Mouse (Mus musculus) liver, embryonic 15.5 days (tissue): ENCODE measurements at regions not wholly inside any gene's neighbourhood (a gene's known extent, or its start where the extent isn't known, plus 50 kb on each side); places are given as distances from the start of the nearest gene placed in this dataset.

ENCODE experiments used
- ATAC-seq: fragments of 200-750 bp; cut with Nextera tagmentation; 2 replicates; pipeline ENCODE4 v1.8.0; 2017; ENCODE audit warnings: moderate number of reproducible peaks, mild to moderate bottlenecking, moderate library complexity; ENCODE audit not compliant: insufficient read depth
- H3K27ac ChIP-seq: fragments of 300-500 bp; sonication (generic); replicated peaks from 2 replicates; pipeline ENCODE4 v1.5.1; 2015; ENCODE audit warnings: mild to moderate bottlenecking, inconsistent platforms
- H3K27me3 ChIP-seq: fragments of 300-500 bp; sonication (generic); 2 replicates; pipeline ENCODE4 v1.6.1; 2015; ENCODE audit warnings: mild to moderate bottlenecking, inconsistent platforms
- H3K36me3 ChIP-seq: fragments of 300-500 bp; sonication (generic); replicated peaks from 2 replicates; pipeline ENCODE4 v1.6.1; 2015; ENCODE audit warnings: moderate library complexity, mild to moderate bottlenecking, inconsistent platforms
- H3K4me1 ChIP-seq: fragments of 300-500 bp; sonication (generic); replicated peaks from 2 replicates; pipeline ENCODE4 v1.6.1; 2015; ENCODE audit warnings: inconsistent platforms
- H3K4me2 ChIP-seq: fragments of 300-500 bp; sonication (generic); 2 replicates; pipeline ENCODE4 v1.6.1; 2015; ENCODE audit warnings: moderate library complexity, mild to moderate bottlenecking, inconsistent platforms
- H3K4me3 ChIP-seq: fragments of 300-500 bp; sonication (generic); replicated peaks from 2 replicates; pipeline ENCODE4 v1.5.1; 2015; ENCODE audit warnings: mild to moderate bottlenecking, inconsistent platforms
- H3K9ac ChIP-seq: fragments of 300-500 bp; sonication (generic); 2 replicates; pipeline ENCODE4 v1.6.1; 2015; ENCODE audit warnings: moderate library complexity, mild to moderate bottlenecking, inconsistent platforms
- H3K9me3 ChIP-seq: fragments of 300-500 bp; sonication (generic); replicated peaks from 2 replicates; pipeline ENCODE4 v1.6.1; 2016; ENCODE audit warnings: inconsistent platforms
- WGBS: fragments of 180-500 bp; shearing (Covaris S2); methylation state at CpG from one replicate; pipeline ENCODE4 v1.1.7; 2015; ENCODE audit warnings: mixed read lengths; ENCODE audit not compliant: insufficient replicate concordance; 5-methylcytosine and 5-hydroxymethylcytosine counted together

DNA sequence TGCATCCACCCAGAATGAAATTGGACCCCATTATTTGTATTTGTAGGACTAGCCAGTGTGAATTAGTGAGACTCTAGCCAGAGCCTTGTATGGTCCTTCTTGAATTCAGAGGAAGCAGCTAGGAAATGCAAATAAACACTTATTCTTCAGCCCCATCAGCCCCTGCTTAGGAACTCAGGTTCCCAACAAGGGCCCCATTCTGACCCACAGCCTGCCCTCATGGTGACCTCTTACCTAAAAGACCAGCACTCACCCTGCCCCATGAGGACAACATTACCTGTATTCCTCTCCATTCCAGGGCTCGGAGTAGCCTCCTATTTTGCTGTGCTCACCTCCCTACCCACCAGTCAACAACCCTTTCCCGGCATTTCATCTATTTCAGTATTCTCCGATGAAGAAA is 283.6 kb upstream of the Noct start:
- Histone ChIP-seq H3K4me3 (no peak overlapping the region), H3K27ac (no peak overlapping the region), H3K36me3 (no peaks in the 10 kb centered on the region), H3K9ac (no peak overlapping the region), H3K4me2 (no peak overlapping the region), H3K27me3 (no peaks in the 10 kb centered on the region), H3K9me3 (no peaks in the 10 kb centered on the region), H3K4me1 (no peaks in the 10 kb centered on the region)
- 54% methylated on average over 3 of the region's 3 CpGs for WGBS
- ATAC-seq = no peak

DNA sequence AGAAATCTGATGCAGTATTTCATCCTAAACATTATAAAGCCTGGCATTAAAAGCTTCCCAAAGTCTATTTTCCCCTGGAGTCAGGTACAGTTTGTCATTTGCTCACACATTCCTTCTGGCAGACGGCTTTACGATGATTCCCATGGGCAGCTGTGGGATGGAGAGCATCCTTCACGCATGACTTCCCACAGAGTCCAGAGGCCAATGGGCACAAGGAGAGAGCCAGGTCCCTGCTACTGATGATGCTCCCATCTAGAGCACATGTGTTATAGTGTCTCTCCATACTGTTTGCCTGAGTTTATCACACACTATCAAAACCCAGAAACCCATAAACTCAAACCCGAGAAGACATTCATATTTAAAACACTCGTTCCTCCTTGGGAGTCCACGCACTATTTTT is 270.8 kb upstream of the Noct start:
- no peaks in the 10 kb centered on the region for H3K36me3 ChIP-seq
- no peaks in the 10 kb centered on the region for H3K9me3 ChIP-seq
- no peak overlapping the region for H3K4me2 ChIP-seq
- 77% methylated on average over 6 of the region's 6 CpGs for WGBS
- H3K9ac ChIP-seq = no peak overlapping the region
- H3K4me1 ChIP-seq = no peaks in the 10 kb centered on the region
- H3K4me3 ChIP-seq = no peak overlapping the region
- ATAC-seq = no peak
- H3K27me3 ChIP-seq = no peaks in the 10 kb centered on the region
- no peak overlapping the region for H3K27ac ChIP-seq

DNA sequence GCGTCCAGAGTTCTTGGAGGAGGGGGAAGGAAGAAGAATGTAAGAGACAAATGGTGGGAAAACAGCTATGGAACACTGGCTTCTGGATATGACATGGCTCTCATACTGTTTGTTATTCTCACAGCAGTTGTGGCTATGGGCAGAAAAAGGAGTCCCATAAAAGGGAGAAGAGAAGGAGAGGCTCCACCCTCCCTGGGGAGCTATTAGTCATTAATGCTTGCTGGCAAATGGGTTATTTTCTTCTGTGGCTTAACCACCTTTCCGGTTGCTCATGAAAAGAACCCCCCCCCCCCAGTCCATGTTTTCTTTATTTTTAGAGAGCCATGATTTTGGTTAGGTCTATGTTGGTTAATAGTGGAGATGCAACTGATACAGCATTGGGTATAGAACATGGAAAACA is 253.9 kb upstream of the Noct start:
- Histone ChIP-seq H3K4me3 (no peak overlapping the region), H3K4me1 (no peaks in the 10 kb centered on the region), H3K27me3 (no peaks in the 10 kb centered on the region), H3K4me2 (no peak overlapping the region), H3K36me3 (no peaks in the 10 kb centered on the region), H3K27ac (no peak overlapping the region), H3K9me3 (no peaks in the 10 kb centered on the region), H3K9ac (no peak overlapping the region)
- no peak for ATAC-seq
- WGBS = 55% methylated on average over 2 of the region's 2 CpGs

DNA sequence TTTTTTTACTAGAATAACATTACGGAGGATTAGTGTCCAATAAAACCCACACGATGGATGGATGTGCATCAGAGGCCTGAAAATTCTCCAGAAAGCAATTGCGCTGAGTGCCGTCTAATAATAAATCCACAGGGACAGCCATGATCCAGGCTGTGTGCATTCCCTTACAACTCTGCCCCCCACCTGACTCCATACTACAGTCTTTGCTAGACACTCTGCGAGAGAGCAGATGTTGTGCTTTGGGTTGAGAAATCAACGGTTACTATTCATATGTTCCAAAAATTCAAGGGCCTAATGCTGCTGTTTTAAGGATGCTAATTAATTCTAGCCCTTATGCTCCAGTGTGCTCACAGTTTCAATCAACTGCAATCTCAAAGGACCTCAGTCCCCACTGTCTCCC is 251.2 kb upstream of the Noct start:
- Histone ChIP-seq H3K9me3 (no peaks in the 10 kb centered on the region), H3K4me1 (no peaks in the 10 kb centered on the region), H3K9ac (no peak overlapping the region), H3K27me3 (no peaks in the 10 kb centered on the region), H3K4me3 (no peak overlapping the region), H3K27ac (no peak overlapping the region), H3K4me2 (no peak overlapping the region), H3K36me3 (no peaks in the 10 kb centered on the region)
- ATAC-seq = no peak
- 78% methylated on average over 6 of the region's 6 CpGs for WGBS

DNA sequence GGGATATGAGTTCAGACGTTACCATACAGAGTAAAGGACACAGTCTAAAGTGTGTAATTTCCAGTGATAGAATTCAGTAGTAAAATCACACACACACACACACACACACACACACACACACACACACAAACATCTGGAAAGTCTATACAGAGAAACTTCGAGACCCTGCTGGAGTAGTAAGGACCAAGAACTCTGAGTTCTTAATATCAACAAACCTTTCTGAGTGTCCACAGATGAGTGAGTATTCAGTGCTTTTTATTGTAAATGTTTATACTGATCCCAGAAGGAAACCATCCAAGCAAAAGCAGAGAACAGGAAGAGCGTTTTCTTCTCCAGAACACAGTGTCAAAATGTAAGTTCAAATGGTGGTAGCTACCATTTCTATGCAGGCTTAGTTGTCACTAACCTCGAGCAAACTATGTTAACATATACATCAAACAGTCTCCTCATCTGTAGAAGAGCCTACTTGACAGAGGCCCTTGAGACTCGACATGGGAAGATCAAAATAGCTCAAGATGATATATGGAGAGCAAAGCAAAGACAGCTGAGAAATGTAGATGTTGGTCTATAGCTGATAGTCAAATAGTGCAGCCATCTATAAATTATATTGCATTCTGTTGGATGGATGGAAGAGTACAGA is 248.0 kb upstream of the Noct start:
- Histone ChIP-seq H3K27me3 (no peaks in the 10 kb centered on the region), H3K4me3 (no peak overlapping the region), H3K4me2 (no peak overlapping the region), H3K9me3 (no peaks in the 10 kb centered on the region), H3K9ac (no peak overlapping the region), H3K36me3 (no peaks in the 10 kb centered on the region), H3K27ac (no peak overlapping the region), H3K4me1 (no peaks in the 10 kb centered on the region)
- 53% methylated on average over 5 of the region's 5 CpGs for WGBS
- no peak for ATAC-seq

DNA sequence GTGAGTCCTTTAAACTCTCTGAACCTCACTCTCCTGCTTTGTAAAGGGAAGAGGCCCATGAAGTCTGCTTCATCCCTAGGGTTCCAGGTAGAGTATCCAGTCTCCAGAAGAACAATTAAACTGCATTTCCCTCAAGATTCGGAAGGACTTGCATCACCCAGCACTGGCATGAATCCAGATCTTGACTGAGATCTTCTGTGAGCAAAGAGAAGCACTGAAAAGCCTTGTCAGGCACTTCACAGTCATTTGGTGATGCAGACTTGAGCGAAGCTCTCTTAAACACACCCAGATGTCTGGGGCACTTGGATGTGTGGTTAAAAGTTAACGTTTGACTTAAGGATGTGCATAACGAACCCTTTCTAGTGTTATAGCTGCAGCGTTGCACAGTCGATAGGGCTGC is 247.4 kb upstream of the Noct start:
- WGBS = 63% methylated on average over 6 of the region's 6 CpGs
- ATAC-seq = no peak
- Histone ChIP-seq H3K27ac (no peak overlapping the region), H3K9ac (no peak overlapping the region), H3K4me2 (no peak overlapping the region), H3K27me3 (no peaks in the 10 kb centered on the region), H3K36me3 (no peaks in the 10 kb centered on the region), H3K9me3 (no peaks in the 10 kb centered on the region), H3K4me3 (no peak overlapping the region), H3K4me1 (no peaks in the 10 kb centered on the region)

DNA sequence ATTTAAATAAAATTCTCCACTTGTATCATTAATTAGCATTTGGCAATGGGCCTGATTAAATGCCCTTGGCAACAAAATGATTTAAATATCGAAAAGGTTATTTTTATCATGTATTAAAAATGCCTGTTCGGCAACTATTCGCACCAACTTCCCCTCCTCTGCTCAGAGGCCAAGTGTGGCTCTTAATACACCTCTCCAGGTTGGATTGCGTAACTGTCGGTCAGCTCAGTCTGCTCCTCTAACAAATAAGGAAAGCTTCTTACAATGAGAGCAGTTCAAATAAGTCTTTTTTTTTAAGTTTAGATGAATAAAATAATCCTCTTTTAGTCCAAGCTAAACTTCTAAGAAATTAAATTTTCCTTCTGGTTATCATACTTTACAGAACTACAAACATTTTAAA is 245.6 kb upstream of the Noct start:
- 66% methylated on average over 5 of the region's 5 CpGs for WGBS
- no peak overlapping the region for H3K4me2 ChIP-seq
- no peaks in the 10 kb centered on the region for H3K27me3 ChIP-seq
- H3K36me3 ChIP-seq = no peaks in the 10 kb centered on the region
- no peak overlapping the region for H3K4me3 ChIP-seq
- ATAC-seq = no peak
- no peak overlapping the region for H3K9ac ChIP-seq
- H3K9me3 ChIP-seq = no peaks in the 10 kb centered on the region
- no peak overlapping the region for H3K27ac ChIP-seq
- H3K4me1 ChIP-seq = no peaks in the 10 kb centered on the region

DNA sequence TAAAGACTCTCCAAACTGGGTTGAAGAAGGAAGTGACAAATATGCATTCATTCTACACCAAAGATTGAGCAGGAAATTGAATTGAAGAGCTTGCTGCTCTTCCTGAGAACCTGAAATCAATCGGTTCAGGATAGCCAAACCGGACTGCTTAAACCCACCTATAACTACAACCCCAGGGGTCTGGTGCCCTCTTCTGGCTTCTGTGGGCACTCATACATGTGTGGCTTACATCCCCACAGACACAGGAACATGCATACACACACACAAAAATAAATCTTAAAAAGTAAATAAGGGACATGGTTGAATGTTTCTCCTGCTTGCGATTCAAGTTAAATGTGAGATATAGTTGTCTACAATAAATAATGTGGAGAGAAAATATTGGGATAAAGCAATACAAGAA is 244.7 kb upstream of the Noct start:
- no peaks in the 10 kb centered on the region for H3K9me3 ChIP-seq
- H3K27ac ChIP-seq = no peak overlapping the region
- H3K4me3 ChIP-seq = no peak overlapping the region
- ATAC-seq = no peak
- 55% methylated on average over 3 of the region's 3 CpGs for WGBS
- no peak overlapping the region for H3K9ac ChIP-seq
- no peaks in the 10 kb centered on the region for H3K27me3 ChIP-seq
- no peaks in the 10 kb centered on the region for H3K36me3 ChIP-seq
- H3K4me1 ChIP-seq = no peaks in the 10 kb centered on the region
- no peak overlapping the region for H3K4me2 ChIP-seq

DNA sequence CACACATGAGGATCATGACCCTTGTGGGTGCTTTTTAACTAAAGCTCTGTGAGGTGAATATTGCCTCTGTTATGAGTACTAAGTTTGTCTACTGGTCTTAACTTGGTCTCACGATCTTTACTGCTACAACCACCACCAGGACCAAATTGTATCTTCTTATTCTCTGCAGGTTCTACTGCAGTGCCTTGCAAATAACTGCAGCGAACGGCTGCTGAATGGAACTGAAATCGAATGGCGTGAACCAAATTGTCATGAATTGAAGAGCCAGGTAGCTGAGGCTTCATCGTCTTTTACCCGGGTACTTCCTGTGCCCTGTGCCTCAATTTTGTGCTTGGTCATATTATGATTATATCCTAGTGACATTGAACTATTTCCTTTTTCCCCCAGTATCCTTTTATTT is 242.5 kb upstream of the Noct start:
- Histone ChIP-seq H3K4me2 (no peak overlapping the region), H3K9me3 (no peaks in the 10 kb centered on the region), H3K27me3 (no peaks in the 10 kb centered on the region), H3K36me3 (no peaks in the 10 kb centered on the region), H3K27ac (no peak overlapping the region), H3K4me1 (no peaks in the 10 kb centered on the region), H3K4me3 (no peak overlapping the region), H3K9ac (no peak overlapping the region)
- no peak for ATAC-seq
- WGBS = 70% methylated on average over 7 of the region's 7 CpGs

DNA sequence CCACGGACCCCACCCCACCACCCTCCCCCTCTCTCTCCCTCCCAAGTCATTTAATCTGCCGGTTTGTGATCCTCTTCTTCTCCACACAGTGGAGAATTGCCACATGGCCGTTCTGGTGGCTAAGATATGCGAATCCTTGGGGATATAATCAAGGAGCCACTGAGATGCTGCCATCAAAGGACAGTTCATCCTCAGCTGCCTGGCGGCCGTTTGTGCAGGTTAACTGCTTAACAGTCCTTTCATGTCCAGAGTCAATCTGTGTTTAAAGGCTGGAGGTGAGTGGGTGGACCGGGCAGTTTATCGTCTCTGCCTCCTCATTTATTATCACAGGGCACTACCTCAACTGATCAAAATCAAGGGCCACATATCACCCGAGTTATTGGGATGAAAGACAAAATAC is 241.6 kb upstream of the Noct start:
- WGBS = 37% methylated on average over 9 of the region's 9 CpGs
- H3K27me3 ChIP-seq = no peaks in the 10 kb centered on the region
- H3K36me3 ChIP-seq = no peaks in the 10 kb centered on the region
- ATAC-seq = no peak
- no peak overlapping the region for H3K4me3 ChIP-seq
- no peaks in the 10 kb centered on the region for H3K4me1 ChIP-seq
- H3K9me3 ChIP-seq = no peaks in the 10 kb centered on the region
- no peak overlapping the region for H3K9ac ChIP-seq
- no peak overlapping the region for H3K27ac ChIP-seq
- H3K4me2 ChIP-seq = no peak overlapping the region

DNA sequence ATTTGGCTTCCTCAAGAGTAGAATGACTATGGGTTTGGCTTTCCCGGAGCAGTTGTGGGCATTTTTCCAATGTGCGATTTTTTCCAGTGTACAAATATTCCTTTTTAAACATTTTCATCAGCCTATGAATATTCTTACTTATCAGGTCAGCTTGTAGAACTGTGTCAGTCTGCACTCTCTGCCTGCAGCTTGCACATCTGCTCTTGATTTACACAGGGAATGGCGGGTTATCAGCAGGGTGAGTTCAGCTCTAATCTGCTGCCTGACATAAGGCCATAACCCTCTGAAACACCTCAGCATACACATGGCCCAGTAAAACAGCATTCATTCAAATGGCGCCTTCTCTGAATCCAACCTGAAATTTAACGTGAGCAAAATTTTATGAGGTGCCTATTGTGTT is 241.1 kb upstream of the Noct start:
- no peak overlapping the region for H3K4me3 ChIP-seq
- H3K4me2 ChIP-seq = no peak overlapping the region
- WGBS = 48% methylated on average over 5 of the region's 5 CpGs
- no peaks in the 10 kb centered on the region for H3K36me3 ChIP-seq
- H3K27ac ChIP-seq = no peak overlapping the region
- no peaks in the 10 kb centered on the region for H3K27me3 ChIP-seq
- no peak overlapping the region for H3K9ac ChIP-seq
- H3K4me1 ChIP-seq = no peaks in the 10 kb centered on the region
- no peaks in the 10 kb centered on the region for H3K9me3 ChIP-seq
- ATAC-seq = no peak

DNA sequence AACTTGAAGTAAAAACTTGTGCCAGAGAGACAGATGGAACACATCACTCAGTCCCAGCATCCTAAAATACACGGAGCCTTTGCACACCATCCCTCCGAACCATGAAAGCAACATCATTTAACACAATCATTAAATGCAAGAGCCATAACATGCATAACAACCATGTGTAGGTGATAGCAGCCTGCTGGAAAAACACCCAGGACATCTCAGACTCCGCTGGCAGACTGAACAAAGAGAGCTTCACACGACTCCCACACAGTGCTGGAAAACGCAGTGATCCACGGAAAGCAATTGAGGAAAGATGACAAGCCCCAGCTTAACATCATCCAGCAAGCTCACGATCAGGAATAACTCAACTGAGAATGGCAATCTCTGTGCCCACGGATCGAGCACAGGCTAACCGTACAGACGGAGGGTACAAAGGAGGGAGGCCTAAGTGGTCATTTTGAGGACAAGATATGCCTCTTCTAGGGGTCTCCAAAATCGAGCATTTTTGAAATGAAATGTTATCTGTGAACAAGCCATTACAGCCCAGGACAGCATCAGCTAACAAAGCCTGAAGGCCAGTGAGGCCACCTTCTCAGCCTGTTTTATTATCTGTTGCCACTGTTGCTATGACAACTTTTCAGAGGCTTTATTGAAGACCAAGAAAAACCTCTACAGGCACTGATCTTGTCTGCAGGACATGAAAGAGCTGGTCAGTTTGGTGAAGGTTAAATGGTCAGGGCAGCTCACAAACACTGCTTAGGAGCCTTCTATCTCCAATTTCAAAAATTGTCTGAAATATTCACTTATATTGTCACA is 240.1 kb upstream of the Noct start:
- H3K36me3 ChIP-seq = no peaks in the 10 kb centered on the region
- no peaks in the 10 kb centered on the region for H3K9me3 ChIP-seq
- H3K9ac ChIP-seq = no peak overlapping the region
- no peak overlapping the region for H3K27ac ChIP-seq
- ATAC-seq = no peak
- 58% methylated on average over 12 of the region's 12 CpGs for WGBS
- no peaks in the 10 kb centered on the region for H3K4me1 ChIP-seq
- no peaks in the 10 kb centered on the region for H3K27me3 ChIP-seq
- H3K4me3 ChIP-seq = no peak overlapping the region
- H3K4me2 ChIP-seq = no peak overlapping the region
